Mouse (Mus musculus): ENCODE results near the gene Gtf2a1. TPM values are rescaled to one million over a fixed set of nuclear protein-coding genes. Genes with fewer than 3 reads are reported as not detected.
A peak's percentile ranks its signal among the peaks of the same experiment; 100 is the strongest.
"Not testable (repeated sequence)": the region's sequence is repeated elsewhere in the genome, so short reads cannot be mapped to it uniquely, and the experiment has no call there.

Gtf2a1 gene
- total RNA-seq (2021) = 10 to 100 TPM; 23.1 to 29.9 TPM
- long read RNA-seq, experiment 1, partial matches to known transcripts = 0 of 2 reads
- long read RNA-seq, experiment 1, other reads (novel, unspliced or antisense) = 2 of 2 reads
- long read RNA-seq, experiment 2, partial matches to known transcripts = 0 of 1 reads
- long read RNA-seq, experiment 2, other reads (novel, unspliced or antisense) = 1 of 1 reads

- DNase-seq = peak; percentile 96
Measured at GRCm38 (mm10) chr12:91589847-91590690, at the start of gene Gtf2a1. TSS of gene Gtf2a1 (minus strand) at chr12:91590487.

GRCm38 (mm10) chr12:91638351-91638750 lies 48.1 kb upstream of the Gtf2a1 start:
- DNase-seq = peak; percentile 35 to 43

GRCm38 (mm10) chr12:91637136-91637909 lies 47.0 kb upstream of the Gtf2a1 start:
- no peak for DNase-seq

- DNase-seq = peak; percentile 54 to 61
Measured at GRCm38 (mm10) chr12:91626482-91626881, 36.2 kb upstream of the Gtf2a1 start.

- DNase-seq = peak; percentile 15 to 66
Measured at GRCm38 (mm10) chr12:91625013-91625412, 34.7 kb upstream of the Gtf2a1 start.

- DNase-seq = no peak
Measured at GRCm38 (mm10) chr12:91609425-91609824, 19.1 kb upstream of the Gtf2a1 start.

- DNase-seq = no peak
Measured at GRCm38 (mm10) chr12:91607678-91608077, 17.4 kb upstream of the Gtf2a1 start.

- DNase-seq = no peak
Measured at GRCm38 (mm10) chr12:91606651-91607050, 16.4 kb upstream of the Gtf2a1 start.

- no peak for DNase-seq
Measured at GRCm38 (mm10) chr12:91604600-91604999, 14.3 kb upstream of the Gtf2a1 start.

GRCm38 (mm10) chr12:91592128-91592527 lies 1.8 kb upstream of the Gtf2a1 start:
- DNase-seq = peak in 1 of 2 experiments; percentile 21

GRCm38 (mm10) chr12:91591191-91591590 lies 904 bp upstream of the Gtf2a1 start:
- DNase-seq = no peak

- DNase-seq = peak; percentile 53 to 57
Measured at GRCm38 (mm10) chr12:91590716-91591115, 429 bp upstream of the Gtf2a1 start.

- no peak for DNase-seq
Measured at GRCm38 (mm10) chr12:91589542-91589846, 793 bp downstream of the Gtf2a1 start.

GRCm38 (mm10) chr12:91588670-91589541 lies 1.4 kb downstream of the Gtf2a1 start:
- DNase-seq = peak; percentile 66 to 79

- DNase-seq = peak; percentile 96
Measured at GRCm38 (mm10) chr12:91588176-91588669, 2.1 kb downstream of the Gtf2a1 start.

GRCm38 (mm10) chr12:91587491-91588033 lies 2.7 kb downstream of the Gtf2a1 start:
- no peak for DNase-seq

GRCm38 (mm10) chr12:91587077-91587476 lies 3.2 kb downstream of the Gtf2a1 start:
- no peak for DNase-seq

- DNase-seq = not testable (repeated sequence)
Measured at GRCm38 (mm10) chr12:91585815-91586214, 4.5 kb downstream of the Gtf2a1 start.

- no peak for DNase-seq
Measured at GRCm38 (mm10) chr12:91585206-91585605, 5.1 kb downstream of the Gtf2a1 start.

GRCm38 (mm10) chr12:91583409-91583808 lies 6.9 kb downstream of the Gtf2a1 start:
- DNase-seq = no peak

- no peak for DNase-seq
Measured at GRCm38 (mm10) chr12:91582362-91583002, 7.8 kb downstream of the Gtf2a1 start.
